Mouse (Mus musculus) liver, adult 2 months (tissue): Measurements from ENCODE around the gene Bcl6. TPM values are rescaled to one million over a fixed set of nuclear protein-coding genes. Genes with fewer than 3 reads are reported as not detected.

ENCODE experiments used
- DNase-seq: peaks from one replicate; pipeline ENCODE4 v3.0.0-alpha.2; 2011; ENCODE audit warnings: low read depth, low spot score; ENCODE audit errors: extremely low read depth
- H3K27ac ChIP-seq: fragments of 200-500 bp; replicated peaks from 2 replicates; pipeline ENCODE4 v1.5.1; 2012; ENCODE audit warnings: low read depth, mild to moderate bottlenecking, control low read depth, inconsistent platforms, low read length; ENCODE audit not compliant: insufficient read depth
- H3K27me3 ChIP-seq: fragments of 200-500 bp; 2 replicates; pipeline ENCODE4 v1.6.1; 2012; ENCODE audit warnings: mild to moderate bottlenecking, moderate library complexity, low read length, inconsistent platforms; ENCODE audit not compliant: control insufficient read depth, insufficient read depth
- H3K36me3 ChIP-seq: fragments of 200-500 bp; 2 replicates; pipeline ENCODE4 v1.6.1; 2012; ENCODE audit warnings: low read length, inconsistent platforms; ENCODE audit not compliant: control insufficient read depth, insufficient read depth
- H3K4me1 ChIP-seq: fragments of 200-500 bp; 2 replicates; pipeline ENCODE4 v1.6.1; 2011; ENCODE audit warnings: low read length; ENCODE audit not compliant: control insufficient read depth, insufficient read depth
- H3K4me3 ChIP-seq: fragments of 200-500 bp; 2 replicates; pipeline ENCODE4 v1.5.1; 2011; ENCODE audit warnings: low read depth, mild to moderate bottlenecking, control low read depth, low read length, moderate library complexity; ENCODE audit not compliant: insufficient read depth
- H3K79me2 ChIP-seq: fragments of 200-500 bp; 2 replicates; pipeline ENCODE4 v1.6.1; 2012; ENCODE audit warnings: inconsistent platforms, mild to moderate bottlenecking, low read length, moderate library complexity; ENCODE audit not compliant: control insufficient read depth, insufficient read depth
- H3K9ac ChIP-seq: fragments of 200-500 bp; 2 replicates; pipeline ENCODE4 v1.6.1; 2012; ENCODE audit warnings: low read depth, mild to moderate bottlenecking, control low read depth, inconsistent platforms, low read length
- CTCF ChIP-seq: fragments of 200-500 bp; IDR thresholded peaks from 2 replicates; pipeline ENCODE4 v1.5.1; 2011; ENCODE audit warnings: low read depth, low read length, control low read depth
- POLR2A ChIP-seq: fragments of 200-500 bp; IDR thresholded peaks from 2 replicates; pipeline ENCODE4 v1.6.1; 2011; ENCODE audit warnings: low read length, control low read depth; ENCODE audit not compliant: insufficient read depth; ENCODE audit errors: extremely low read depth
- WGBS: fragments of 180-500 bp; shearing (Covaris S2); methylation state at CpG from one replicate; pipeline ENCODE4 v1.1.7; 2018; 5-methylcytosine and 5-hydroxymethylcytosine counted together
- polyA plus RNA-seq: library from polyadenylated mRNA; depleted of rRNA; stranded (reverse); fragments of >200 nt; gene quantifications from 2 replicates; pipeline ENCODE4 v1.2.3, GENCODE M21; 2012
- total RNA-seq: library from RNA; depleted of rRNA; stranded (reverse); fragments of >200 nt; gene quantifications from 2 replicates; pipeline ENCODE4 v1.2.3, GENCODE M21; 2014

The Bcl6 gene
- total and polyA plus RNA-seq, 2 experiments: 4.5 to 20.6 TPM

DNA sequence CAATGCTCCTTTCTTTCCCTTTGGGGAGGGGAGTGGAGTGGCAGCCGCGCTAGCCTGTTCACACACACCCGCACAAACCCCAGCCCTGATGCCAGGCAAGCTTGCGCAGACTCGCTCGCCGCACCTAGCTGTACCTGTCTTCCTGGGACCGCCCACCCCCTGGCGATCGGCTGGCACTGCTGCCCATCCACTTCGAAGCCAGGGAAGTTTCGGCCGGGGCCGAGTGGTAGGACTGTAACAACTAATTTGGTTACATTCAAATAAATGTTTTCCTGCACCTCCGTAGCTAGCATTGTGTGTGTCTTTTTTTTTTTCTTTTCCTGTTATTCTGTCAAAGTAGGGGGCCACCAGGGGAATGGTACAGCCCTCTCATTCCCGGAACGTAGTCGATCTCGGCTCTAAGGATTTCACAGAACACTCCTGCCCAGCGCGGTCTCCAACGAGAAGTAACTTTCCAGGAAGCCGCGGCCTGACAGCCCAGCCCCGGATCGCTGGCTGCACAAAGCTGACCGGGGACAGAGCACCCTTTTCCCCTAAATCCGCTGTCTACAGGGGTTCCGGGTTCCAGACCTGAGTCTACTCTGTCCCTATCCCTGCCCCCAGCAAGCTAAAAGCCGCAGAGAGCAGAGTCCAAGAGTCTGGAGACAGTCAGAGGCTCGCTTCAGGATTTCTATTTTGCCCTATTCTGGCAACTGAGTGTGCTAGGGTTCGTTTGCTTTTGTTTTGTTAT lies 7.5 kb downstream of the Bcl6 start:
- peaks cover 8% of the 10 kb centered on the region; the same call in 1 of the 2 replicates for H3K36me3 ChIP-seq
- 3% methylated on average over 32 of the region's 32 CpGs for WGBS
- H3K27me3 ChIP-seq: no peaks in the 10 kb centered on the region
- peak; percentile 79 for DNase-seq
- peak overlapping the region; percentile 54 for H3K4me3 ChIP-seq
- TF ChIP-seq POLR2A: peak; percentile 79; the same call in 1 of the 2 replicates
- peak; percentile 30; the same call in 1 of the 2 replicates for TF ChIP-seq CTCF
- peak overlapping the region; percentile 100 for H3K27ac ChIP-seq
- 0 out of 2 replicates have a peak, but pooled peaks cover 5% of the 10 kb centered on the region for H3K79me2 ChIP-seq
- H3K4me1 ChIP-seq: peaks cover 16% of the 10 kb centered on the region
- H3K9ac ChIP-seq: peak overlapping the region; percentile 88

DNA sequence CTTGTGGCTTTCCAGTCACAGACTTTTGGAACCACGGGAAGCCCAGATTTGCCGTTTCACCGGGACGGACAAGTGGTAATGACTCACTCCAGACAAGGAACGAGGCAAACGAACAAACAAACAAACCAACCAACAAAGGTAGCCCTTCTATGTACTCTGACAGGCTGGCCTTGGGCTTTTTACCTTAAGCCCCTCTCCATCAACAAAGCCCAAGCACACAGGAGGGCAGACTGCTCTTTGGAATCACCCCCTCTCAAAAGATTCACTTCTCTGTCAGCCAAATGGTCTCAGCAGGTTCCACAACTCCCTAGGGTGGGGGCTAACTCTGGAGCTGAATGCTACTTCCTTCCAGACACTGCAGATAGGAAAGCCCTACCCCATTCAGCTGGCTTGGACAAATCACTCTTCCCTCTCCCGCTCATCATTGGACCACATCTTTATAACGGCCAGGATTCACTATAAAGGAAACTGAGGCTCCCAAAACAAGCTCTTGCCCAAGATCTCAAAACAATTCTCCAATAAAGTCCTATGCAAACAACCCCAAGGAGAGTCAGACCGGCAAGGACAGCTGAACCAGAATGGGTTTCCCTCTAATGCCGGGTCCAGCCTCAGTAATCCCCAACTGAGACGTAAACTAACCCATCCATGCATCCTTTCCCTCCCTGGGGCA lies 8.3 kb downstream of the Bcl6 start:
- no peak for DNase-seq
- Histone ChIP-seq H3K79me2 (0 out of 2 replicates have a peak, but pooled peaks cover 5% of the 10 kb centered on the region), H3K4me3 (peak overlapping the region; percentile 54), H3K27ac (peak overlapping the region; percentile 100), H3K4me1 (peaks cover 16% of the 10 kb centered on the region), H3K27me3 (no peaks in the 10 kb centered on the region), H3K36me3 (peaks cover 12% of the 10 kb centered on the region; the same call in 1 of the 2 replicates), H3K9ac (peak overlapping the region; percentile 88)
- TF ChIP-seq POLR2A: peak; percentile 48; the same call in 1 of the 2 replicates
- TF ChIP-seq CTCF: no peak
- 16% methylated on average over 11 of the region's 11 CpGs for WGBS

DNA sequence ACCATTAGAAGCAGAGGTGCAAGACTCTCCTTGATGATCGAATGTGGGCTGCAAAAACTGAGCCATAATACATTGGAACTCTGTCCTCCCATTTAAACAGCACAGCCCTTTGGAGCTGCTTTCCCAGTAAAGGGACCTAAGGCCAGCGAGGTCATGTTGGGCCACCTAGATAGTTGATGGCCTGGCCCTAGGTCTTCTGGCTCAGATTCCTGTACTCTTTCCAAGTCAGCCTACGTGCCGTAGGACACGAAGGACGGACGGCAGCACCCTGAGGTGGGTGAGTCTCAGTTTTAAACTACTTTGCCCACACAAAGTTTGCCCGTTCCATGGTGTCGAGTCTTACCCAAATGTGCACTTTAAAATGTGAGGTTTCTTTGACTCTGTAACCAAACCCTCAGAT lies 9.2 kb downstream of the Bcl6 start:
- TF ChIP-seq POLR2A (no peak), CTCF (no peak)
- Histone ChIP-seq H3K9ac (peak overlapping the region; percentile 88), H3K27ac (peak overlapping the region; percentile 100), H3K36me3 (peaks cover 20% of the 10 kb centered on the region), H3K4me3 (peak overlapping the region; percentile 33; the same call in 1 of the 2 replicates), H3K79me2 (0 out of 2 replicates have a peak, but pooled peaks cover 5% of the 10 kb centered on the region), H3K4me1 (peaks cover 19% of the 10 kb centered on the region), H3K27me3 (no peaks in the 10 kb centered on the region)
- peak; percentile 96 for DNase-seq
- 23% methylated on average over 9 of the region's 9 CpGs for WGBS

DNA sequence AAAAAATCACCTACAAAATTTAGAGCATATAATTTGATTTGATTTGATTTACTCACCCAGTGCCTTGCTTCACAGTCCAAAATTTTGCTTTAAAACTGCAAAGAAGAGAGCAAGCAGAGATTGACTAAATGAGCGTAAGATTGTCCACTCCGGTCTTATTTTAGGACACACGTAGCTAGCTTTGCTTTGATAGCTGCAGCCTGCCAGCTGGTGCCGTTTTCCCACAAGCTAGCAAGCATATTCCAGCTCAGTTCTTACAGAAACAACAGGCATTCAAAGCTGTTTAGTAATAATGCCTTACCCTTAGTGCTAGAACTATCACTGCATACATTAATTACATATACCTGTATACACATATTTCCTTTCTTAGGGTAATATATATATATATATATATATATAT lies 10.2 kb downstream of the Bcl6 start:
- Histone ChIP-seq H3K4me3 (no peak overlapping the region), H3K79me2 (0 out of 2 replicates have a peak, but pooled peaks cover 5% of the 10 kb centered on the region), H3K27me3 (no peaks in the 10 kb centered on the region), H3K36me3 (peaks cover 27% of the 10 kb centered on the region), H3K4me1 (peaks cover 25% of the 10 kb centered on the region), H3K27ac (peak overlapping the region; percentile 51), H3K9ac (peak overlapping the region; percentile 48; the same call in 1 of the 2 replicates)
- TF ChIP-seq CTCF: no peak
- TF ChIP-seq POLR2A: no peak
- WGBS: 36% methylated on average over 4 of the region's 4 CpGs
- no peak for DNase-seq

DNA sequence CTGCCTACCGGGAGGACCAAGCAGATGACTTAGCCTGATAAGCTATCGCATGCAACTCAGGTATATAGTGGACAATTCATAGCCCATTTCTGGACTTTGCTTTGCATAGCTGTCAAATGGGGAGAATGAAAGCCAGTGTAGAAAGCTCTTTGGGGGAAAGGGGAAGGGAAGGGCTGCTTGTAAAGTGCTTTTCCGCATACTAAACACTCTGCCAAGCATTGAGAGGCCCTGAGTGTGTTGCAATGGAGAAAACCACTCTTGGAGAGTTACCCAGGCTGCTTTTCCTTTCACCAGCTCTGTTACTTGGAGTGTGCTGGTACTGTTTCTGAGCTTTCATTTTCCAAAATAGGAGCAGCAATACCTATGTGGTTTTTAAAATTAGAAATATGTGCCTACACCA lies 10.9 kb downstream of the Bcl6 start:
- WGBS: 58% methylated on average over 3 of the region's 3 CpGs
- no peak for TF ChIP-seq POLR2A
- TF ChIP-seq CTCF: no peak
- H3K36me3 ChIP-seq: peaks cover 29% of the 10 kb centered on the region
- H3K4me1 ChIP-seq: peaks cover 28% of the 10 kb centered on the region
- H3K27ac ChIP-seq: peak overlapping the region; percentile 53
- H3K79me2 ChIP-seq: 0 out of 2 replicates have a peak, but pooled peaks cover 5% of the 10 kb centered on the region
- no peaks in the 10 kb centered on the region for H3K27me3 ChIP-seq
- H3K4me3 ChIP-seq: no peak overlapping the region
- DNase-seq: peak; percentile 72
- H3K9ac ChIP-seq: no peak overlapping the region
